Mouse (Mus musculus): ENCODE results near the gene Txlna. TPM values are rescaled to one million over a fixed set of nuclear protein-coding genes. Genes with fewer than 3 reads are reported as not detected.

Txlna gene
- total and polyA plus RNA-seq, 3 experiments = 68.9 to 69.5 TPM; not detected in 1

DNA sequence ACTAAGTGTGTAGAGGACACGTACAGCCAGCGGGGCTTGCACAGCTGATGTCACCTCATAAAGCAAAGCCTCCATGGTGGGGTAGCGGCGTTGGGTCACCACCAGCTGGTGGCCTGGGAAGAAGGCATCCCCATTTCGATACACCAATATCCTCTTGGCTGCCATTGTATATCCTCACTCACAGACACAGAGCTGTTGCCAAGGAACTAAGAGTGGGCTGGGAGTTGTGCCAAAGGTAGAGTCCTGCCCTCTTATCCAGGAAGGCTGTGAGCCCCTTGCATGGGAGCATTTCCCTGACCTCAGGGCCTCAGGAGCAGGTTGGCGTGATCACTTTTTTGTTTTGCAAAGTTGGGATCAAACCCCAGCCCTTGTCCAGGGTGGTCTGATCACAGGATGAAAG is 26.8 kb downstream of the Txlna start, which contains the start of gene Dcdc2b:
Gene Dcdc2b (minus strand): TSS at position 165 of the 400 bp plus-strand sequence.
- DNase-seq (ENCODE audit: low read depth, low spot score) = peak; percentile 41
- Histone ChIP-seq H3K27ac (ENCODE audit: control insufficient read depth, low read depth, low read length) (no peak within 1 kb of the TSS), H3K9me3 (replicated peaks; ENCODE audit: insufficient read depth, low read length) (no peaks in the 10 kb centered on the region), H3K79me2 (ENCODE audit: control insufficient read depth, insufficient read depth, low read length, poor library complexity) (peaks cover 4% of the 10 kb centered on the region; the same call in 1 of the 2 replicates), H3K9ac (ENCODE audit: control insufficient read depth, low read depth, low read length, poor library complexity, severe bottlenecking) (no peak within 1 kb of the TSS), H3K4me1 (ENCODE audit: control insufficient read depth in 1 of 2, insufficient read depth in 2 of 2, low read length in 2 of 2) (no peaks in the 10 kb centered on the region), H3K4me3 (ENCODE audit: control insufficient read depth in 1 of 2, insufficient read depth in 1 of 2, low read depth in 2 of 2, low read length in 2 of 2) (no peak within 1 kb of the TSS), H3K27me3 (ENCODE audit: control insufficient read depth in 1 of 2, insufficient read depth in 2 of 2, low read length in 2 of 2) (no peaks in the 10 kb centered on the region), H3K36me3 (ENCODE audit: control insufficient read depth in 1 of 2, insufficient read depth in 2 of 2, low read length in 2 of 2) (no peaks in the 10 kb centered on the region; a peak in 2 of 4 replicates)
- TF ChIP-seq GATA1 (IDR thresholded peaks at IDR 0.05; ENCODE audit: low read depth, low read length) = no peak
- no peak for TF ChIP-seq ELF1 (IDR thresholded peaks at IDR 0.05; ENCODE audit: low read depth, low read length)
- no peak for TF ChIP-seq ETS1 (IDR thresholded peaks at IDR 0.05; ENCODE audit: low read depth, low read length)
- peak; percentile 41 for TF ChIP-seq POLR2AphosphoS2 (IDR thresholded peaks at IDR 0.05; ENCODE audit: low read length)
- no peak for TF ChIP-seq ZC3H11A (IDR thresholded peaks at IDR 0.05; ENCODE audit: low read depth, low read length)
- no peak for TF ChIP-seq POLR2A (IDR thresholded peaks at IDR 0.05; ENCODE audit: control insufficient read depth in 1 of 2, insufficient read depth in 1 of 2, low read depth in 1 of 2, low read length in 2 of 2, poor library complexity in 1 of 2)
- no peak for TF ChIP-seq TBP (IDR thresholded peaks at IDR 0.05; ENCODE audit: low read depth, low read length)

DNA sequence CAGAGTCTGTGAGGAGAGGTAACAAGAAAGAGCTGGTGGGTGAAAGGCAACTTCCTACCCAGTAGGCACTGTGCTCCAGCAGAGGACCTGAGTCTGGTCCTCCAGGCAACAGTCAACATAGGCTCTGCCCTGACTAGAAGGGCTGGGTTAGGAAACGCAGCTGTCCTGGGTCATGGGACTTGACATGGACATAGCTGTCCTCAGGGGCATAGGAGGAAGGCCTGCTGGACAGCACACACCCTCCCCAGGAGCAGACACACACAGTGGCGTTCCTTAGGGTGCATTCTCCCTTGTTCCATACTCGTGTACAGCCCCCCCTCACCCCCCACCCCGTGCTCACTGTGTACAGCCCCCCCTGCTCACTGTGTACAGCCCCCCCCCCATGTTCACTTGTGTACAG is 30.4 kb downstream of the Txlna start:
- Histone ChIP-seq H3K9ac (ENCODE audit: control insufficient read depth, low read depth, low read length, poor library complexity, severe bottlenecking) (no peak overlapping the region), H3K27me3 (ENCODE audit: control insufficient read depth in 1 of 2, insufficient read depth in 2 of 2, low read length in 2 of 2) (no peaks in the 10 kb centered on the region), H3K79me2 (ENCODE audit: control insufficient read depth, insufficient read depth, low read length, poor library complexity) (no peaks in the 10 kb centered on the region), H3K27ac (ENCODE audit: control insufficient read depth, low read depth, low read length) (no peak overlapping the region), H3K4me3 (ENCODE audit: control insufficient read depth in 1 of 2, insufficient read depth in 1 of 2, low read depth in 2 of 2, low read length in 2 of 2) (no peak overlapping the region), H3K36me3 (ENCODE audit: control insufficient read depth in 1 of 2, insufficient read depth in 2 of 2, low read length in 2 of 2) (peaks cover 0 to 2% of the 10 kb centered on the region in 2 experiments; a peak in 3 of 4 replicates), H3K4me1 (ENCODE audit: control insufficient read depth in 1 of 2, insufficient read depth in 2 of 2, low read length in 2 of 2) (no peaks in the 10 kb centered on the region), H3K9me3 (replicated peaks; ENCODE audit: insufficient read depth, low read length) (no peaks in the 10 kb centered on the region)
- TF ChIP-seq NRF1 (IDR thresholded peaks at IDR 0.05; ENCODE audit: insufficient read depth, low read depth, low read length, poor library complexity, severe bottlenecking) (no peak), ETS1 (IDR thresholded peaks at IDR 0.05; ENCODE audit: low read depth, low read length) (no peak), HCFC1 (IDR thresholded peaks at IDR 0.05; ENCODE audit: low read depth, low read length) (no peak), GABPA (IDR thresholded peaks at IDR 0.05; ENCODE audit: low read depth, low read length) (no peak), GATA1 (IDR thresholded peaks at IDR 0.05; ENCODE audit: low read depth, low read length) (no peak)
- no peak for DNase-seq (ENCODE audit: low read depth, low spot score)

DNA sequence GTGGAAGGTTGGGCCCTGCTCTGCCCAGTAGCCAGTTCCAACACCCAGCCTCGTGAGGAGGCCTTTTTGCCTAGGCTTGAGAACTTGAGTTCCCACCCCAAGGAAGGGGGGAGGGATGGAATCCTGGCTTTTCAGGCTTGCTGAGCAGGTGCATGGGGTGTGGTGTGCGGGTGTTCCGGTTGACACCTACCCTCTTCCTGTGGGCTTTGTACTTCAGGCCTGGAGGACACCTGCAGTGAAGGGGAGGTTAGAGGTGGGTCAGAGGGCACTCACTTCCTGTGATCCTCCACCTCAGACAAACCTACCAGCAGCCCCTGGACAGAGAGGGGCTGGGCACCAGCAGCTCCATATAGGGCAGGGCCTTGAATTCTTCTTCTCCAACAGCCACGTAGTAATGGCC is 30.8 kb downstream of the Txlna start:
- no peak overlapping the region for H3K9ac ChIP-seq (ENCODE audit: control insufficient read depth, low read depth, low read length, poor library complexity, severe bottlenecking)
- no peak overlapping the region for H3K4me3 ChIP-seq (ENCODE audit: control insufficient read depth in 1 of 2, insufficient read depth in 1 of 2, low read depth in 2 of 2, low read length in 2 of 2)
- no peaks in the 10 kb centered on the region for H3K27me3 ChIP-seq (ENCODE audit: control insufficient read depth in 1 of 2, insufficient read depth in 2 of 2, low read length in 2 of 2)
- H3K9me3 ChIP-seq (replicated peaks; ENCODE audit: insufficient read depth, low read length) = no peaks in the 10 kb centered on the region
- peaks cover 0 to 3% of the 10 kb centered on the region in 2 experiments; a peak in 3 of 4 replicates for H3K36me3 ChIP-seq (ENCODE audit: control insufficient read depth in 1 of 2, insufficient read depth in 2 of 2, low read length in 2 of 2)
- H3K27ac ChIP-seq (ENCODE audit: control insufficient read depth, low read depth, low read length) = no peak overlapping the region
- H3K4me1 ChIP-seq (ENCODE audit: control insufficient read depth in 1 of 2, insufficient read depth in 2 of 2, low read length in 2 of 2) = no peaks in the 10 kb centered on the region
- TF ChIP-seq CHD1 (IDR thresholded peaks at IDR 0.05; ENCODE audit: low read depth, low read length) = no peak
- TF ChIP-seq USF1 (IDR thresholded peaks at IDR 0.05; ENCODE audit: low read depth, low read length) = no peak
- no peak for TF ChIP-seq HCFC1 (IDR thresholded peaks at IDR 0.05; ENCODE audit: low read depth, low read length)
- no peak for TF ChIP-seq POLR2AphosphoS2 (IDR thresholded peaks at IDR 0.05; ENCODE audit: low read length)
- no peak for TF ChIP-seq TBP (IDR thresholded peaks at IDR 0.05; ENCODE audit: low read depth, low read length)
- no peak for TF ChIP-seq USF2 (IDR thresholded peaks at IDR 0.05; ENCODE audit: borderline replicate concordance in 1 of 2, insufficient read depth in 1 of 2, low read depth in 1 of 2, low read length in 2 of 2)
- no peak for TF ChIP-seq NRF1 (IDR thresholded peaks at IDR 0.05; ENCODE audit: insufficient read depth, low read depth, low read length, poor library complexity, severe bottlenecking)
- TF ChIP-seq E2F4 (IDR thresholded peaks at IDR 0.05; ENCODE audit: borderline replicate concordance, low read depth, low read length) = no peak
- no peak for TF ChIP-seq SIN3A (IDR thresholded peaks at IDR 0.05; ENCODE audit: low read length)
- TF ChIP-seq ZKSCAN1 (IDR thresholded peaks at IDR 0.05; ENCODE audit: low read depth, low read length) = no peak
- no peak for TF ChIP-seq ELF1 (IDR thresholded peaks at IDR 0.05; ENCODE audit: low read depth, low read length)
- TF ChIP-seq RCOR1 (IDR thresholded peaks at IDR 0.05; ENCODE audit: low read depth, low read length) = no peak
- TF ChIP-seq BHLHE40 (IDR thresholded peaks at IDR 0.05; ENCODE audit: borderline replicate concordance, low read depth, low read length) = no peak
- no peak for TF ChIP-seq MXI1 (IDR thresholded peaks at IDR 0.05; ENCODE audit: low read depth, low read length)
- no peak for TF ChIP-seq MEF2A (IDR thresholded peaks at IDR 0.05; ENCODE audit: extremely low read depth, insufficient replicate concordance, low read depth, low read length, poor library complexity, severe bottlenecking)
- TF ChIP-seq ZNF384 (IDR thresholded peaks at IDR 0.05; ENCODE audit: low read depth, low read length) = no peak
- TF ChIP-seq POLR2AphosphoS5 (IDR thresholded peaks at IDR 0.05; ENCODE audit: borderline replicate concordance, low read depth, low read length) = no peak
- DNase-seq (ENCODE audit: low read depth, low spot score) = no peak
- no peaks in the 10 kb centered on the region for H3K79me2 ChIP-seq (ENCODE audit: control insufficient read depth, insufficient read depth, low read length, poor library complexity)

All from MEL (cell line).